Mouse (Mus musculus): ENCODE measurements around the gene Gm28230. TPM values are rescaled to one million over a fixed set of nuclear protein-coding genes. Genes with fewer than 3 reads are reported as not detected.

The Gm28230 gene
- total RNA-seq, 2 experiments from 2014 or later: 1.6 to 2.8 TPM

DNA sequence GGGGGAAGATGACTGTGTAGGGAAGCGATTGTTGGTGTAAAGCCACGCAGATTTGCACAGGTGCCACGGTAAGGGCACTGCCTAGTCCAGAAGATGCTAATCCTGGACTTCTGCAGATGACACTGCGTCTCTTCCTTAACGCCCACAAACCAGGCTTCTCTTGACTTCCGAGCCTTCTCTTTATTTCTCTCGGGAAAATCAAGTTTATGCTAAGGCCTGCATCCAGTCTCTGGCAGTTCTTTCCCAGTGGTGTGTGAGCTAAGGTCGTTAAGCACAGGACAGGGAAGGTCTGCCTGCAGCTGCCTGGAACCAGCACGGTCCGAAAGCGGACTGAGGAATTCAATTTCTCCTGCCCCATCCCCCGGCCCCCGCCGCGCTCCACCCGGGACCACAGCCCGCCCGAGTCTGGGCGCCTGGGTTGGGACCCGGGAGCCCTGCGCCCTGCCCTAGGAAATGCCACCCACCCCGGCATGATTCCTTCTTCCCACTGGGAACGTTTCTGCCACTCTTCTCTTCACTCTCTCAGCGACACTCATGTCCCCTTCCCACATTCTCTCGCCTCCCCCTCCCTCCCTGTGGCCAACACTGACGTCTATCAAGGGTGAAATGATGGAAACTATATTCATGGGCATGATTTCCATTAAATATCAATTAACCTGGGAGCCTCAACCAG lies 22.7 kb upstream of the Gm28230 start:
- DNase-seq (ENCODE audit: low spot score in 2 of 2): no peak

DNA sequence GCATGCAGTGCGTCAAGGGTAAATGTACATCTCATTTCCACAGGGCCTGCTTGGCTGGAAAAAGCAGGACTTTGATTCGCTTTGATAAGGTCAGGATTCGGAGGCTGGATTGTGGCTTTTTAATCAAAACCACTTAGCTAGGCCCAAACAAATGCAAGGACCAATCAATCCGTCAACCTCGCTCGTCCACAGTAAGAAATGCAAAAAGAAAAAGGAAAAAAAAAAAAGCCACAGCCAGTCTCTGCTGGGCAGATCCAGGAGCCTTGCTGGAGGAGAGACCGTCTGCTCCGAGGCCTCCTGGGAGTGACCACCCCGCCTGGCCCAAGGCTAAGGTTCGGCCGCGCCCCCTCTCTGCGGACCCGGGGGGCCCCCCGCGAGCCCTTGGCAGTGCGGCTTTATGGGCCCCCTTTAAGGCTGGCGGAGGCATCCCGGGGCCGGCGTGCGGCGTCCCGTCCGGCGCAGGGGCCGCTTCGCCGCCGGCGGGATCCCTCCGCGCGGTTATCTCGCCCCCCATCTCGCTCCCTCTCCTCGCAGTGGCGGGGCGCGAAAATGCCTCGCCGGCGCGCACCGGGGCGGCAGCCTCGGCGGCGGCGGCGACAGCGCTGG lies 22.0 kb upstream of the Gm28230 start, which contains the start of gene Hoxd8:
TSS of gene Hoxd8 (plus strand) at position 223 of the 606 bp plus-strand sequence.
- peak; percentile 78 to 83 for DNase-seq (ENCODE audit: low spot score in 2 of 2)

DNA sequence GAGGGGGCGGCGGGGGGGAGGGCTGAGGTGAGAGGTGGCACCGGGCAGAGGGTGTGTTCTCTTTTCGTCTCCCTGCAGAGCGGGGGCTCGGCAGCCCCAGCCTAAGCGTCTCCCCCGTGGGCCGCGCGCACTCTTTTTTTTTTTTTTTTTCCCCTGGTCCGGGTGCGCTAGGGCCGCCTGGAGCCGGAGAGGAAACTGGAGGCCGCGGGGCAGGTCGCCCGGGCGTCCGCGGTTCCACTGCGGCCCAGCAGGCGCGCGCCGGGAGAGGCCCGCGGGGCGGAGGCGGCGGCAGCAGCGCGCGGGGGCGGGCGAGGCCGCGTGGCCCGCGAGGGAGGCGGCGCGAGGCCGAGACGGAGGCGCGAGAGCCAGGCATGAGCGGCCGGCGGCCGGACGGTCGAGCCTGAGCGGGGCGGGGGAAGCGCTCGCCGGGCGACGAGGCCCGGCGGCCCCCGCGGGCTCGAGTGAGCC lies 21.5 kb upstream of the Gm28230 start:
- peak; percentile 66 to 67 for DNase-seq (ENCODE audit: low spot score in 2 of 2)

DNA sequence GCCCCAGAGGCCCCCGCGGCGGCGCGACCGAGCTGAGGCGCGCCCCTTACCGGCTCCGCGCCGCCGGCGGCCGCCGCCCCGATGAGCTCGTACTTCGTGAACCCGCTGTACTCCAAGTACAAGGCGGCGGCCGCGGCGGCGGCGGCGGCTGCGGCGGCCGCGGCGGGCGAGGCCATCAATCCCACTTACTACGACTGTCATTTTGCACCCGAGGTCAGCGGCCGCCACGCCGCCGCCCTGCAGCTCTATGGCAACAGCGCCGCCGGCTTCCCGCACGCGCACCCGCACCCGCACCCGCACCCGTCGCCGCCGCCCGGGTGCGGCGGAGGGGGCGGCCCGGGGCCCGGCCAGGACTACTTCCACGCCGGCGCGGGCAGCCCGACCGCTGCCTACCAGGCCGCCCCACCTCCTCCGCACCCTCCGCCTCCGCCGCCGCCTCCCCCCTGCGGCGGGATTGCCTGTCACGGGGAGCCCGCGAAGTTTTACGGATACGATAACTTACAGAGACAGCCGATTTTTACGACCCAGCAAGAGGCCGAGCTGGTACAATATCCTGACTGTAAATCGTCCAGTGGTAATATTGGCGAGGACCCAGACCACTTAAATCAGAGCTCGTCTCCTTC lies 20.9 kb upstream of the Gm28230 start:
- DNase-seq (ENCODE audit: low spot score in 2 of 2): peak; percentile 69 to 76

- DNase-seq (ENCODE audit: low spot score in 2 of 2): no peak
These were observed 20.1 kb upstream of the Gm28230 start for GRCm38 (mm10) chr2:74706393-74706960.

GRCm38 (mm10) chr2:74707599-74707998 lies 18.9 kb upstream of the Gm28230 start:
- DNase-seq (ENCODE audit: low spot score in 2 of 2): no peak

DNA sequence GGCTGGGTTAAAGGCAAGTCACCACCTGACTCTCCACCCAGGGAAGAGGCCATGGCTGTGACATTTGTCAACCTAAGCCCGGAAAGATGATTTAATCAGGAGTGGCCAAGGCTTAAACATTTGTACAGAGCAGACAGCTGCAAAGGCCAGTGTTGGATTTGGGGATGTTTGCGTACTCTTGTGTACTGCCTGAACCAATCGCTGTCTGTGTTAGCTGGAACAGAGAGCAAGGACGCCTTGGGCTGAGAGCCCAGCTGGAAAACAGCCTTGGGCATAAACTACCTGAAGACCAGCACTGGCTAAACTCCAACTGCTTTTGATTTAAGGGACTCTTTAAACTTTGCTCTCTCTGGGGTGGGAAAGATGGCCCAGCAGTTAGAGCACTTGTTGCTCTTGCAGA lies 17.9 kb upstream of the Gm28230 start:
- DNase-seq (ENCODE audit: low spot score in 2 of 2): no peak

DNA sequence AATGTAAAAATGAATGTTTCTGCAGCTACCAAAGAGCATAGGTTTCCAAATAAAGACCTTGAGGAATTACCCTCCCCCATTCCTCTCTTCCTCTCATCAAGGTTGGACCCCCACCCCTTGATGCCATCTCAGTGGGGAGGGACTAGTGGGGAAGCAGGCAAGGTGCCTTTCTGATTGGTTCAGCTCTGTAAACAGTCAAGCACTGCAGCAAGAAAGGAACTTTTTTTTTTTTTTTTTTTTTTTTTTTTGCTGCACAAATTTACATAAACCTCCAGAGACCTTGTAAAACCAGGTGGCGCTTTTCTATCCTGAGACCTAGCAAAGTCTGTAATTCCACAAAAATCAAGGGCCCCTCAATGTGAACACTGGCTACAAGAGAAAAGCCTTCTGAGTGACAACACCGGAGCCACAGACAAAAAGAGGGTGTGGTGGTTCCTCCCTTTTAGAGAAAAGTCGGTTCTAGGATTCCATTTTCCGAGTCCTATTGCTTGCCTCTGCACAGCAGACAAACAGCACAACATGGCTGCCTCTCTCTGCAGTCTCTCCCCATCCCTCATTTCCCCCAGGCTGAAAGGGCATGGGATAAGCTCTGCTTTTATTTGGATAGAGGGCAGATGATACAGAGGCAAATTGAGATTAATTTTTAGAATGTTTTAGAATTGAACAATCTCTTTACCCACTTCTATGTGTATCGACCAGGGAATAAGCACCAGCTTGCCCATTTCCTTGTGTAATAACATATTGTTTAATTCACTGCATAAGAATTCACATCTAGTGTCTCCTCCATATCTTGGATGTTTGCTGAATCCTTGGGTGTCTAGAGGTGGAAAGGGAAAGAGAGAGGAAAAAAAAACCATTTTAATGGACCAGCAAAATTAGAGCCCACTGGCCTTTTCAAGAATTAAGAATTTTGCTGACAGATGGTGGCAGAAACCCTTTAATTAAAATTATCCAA lies 16.8 kb upstream of the Gm28230 start:
- DNase-seq (ENCODE audit: low spot score in 2 of 2): no peak

GRCm38 (mm10) chr2:74710929-74711543 lies 15.5 kb upstream of the Gm28230 start:
- no peak for DNase-seq (ENCODE audit: low spot score in 2 of 2)

DNA sequence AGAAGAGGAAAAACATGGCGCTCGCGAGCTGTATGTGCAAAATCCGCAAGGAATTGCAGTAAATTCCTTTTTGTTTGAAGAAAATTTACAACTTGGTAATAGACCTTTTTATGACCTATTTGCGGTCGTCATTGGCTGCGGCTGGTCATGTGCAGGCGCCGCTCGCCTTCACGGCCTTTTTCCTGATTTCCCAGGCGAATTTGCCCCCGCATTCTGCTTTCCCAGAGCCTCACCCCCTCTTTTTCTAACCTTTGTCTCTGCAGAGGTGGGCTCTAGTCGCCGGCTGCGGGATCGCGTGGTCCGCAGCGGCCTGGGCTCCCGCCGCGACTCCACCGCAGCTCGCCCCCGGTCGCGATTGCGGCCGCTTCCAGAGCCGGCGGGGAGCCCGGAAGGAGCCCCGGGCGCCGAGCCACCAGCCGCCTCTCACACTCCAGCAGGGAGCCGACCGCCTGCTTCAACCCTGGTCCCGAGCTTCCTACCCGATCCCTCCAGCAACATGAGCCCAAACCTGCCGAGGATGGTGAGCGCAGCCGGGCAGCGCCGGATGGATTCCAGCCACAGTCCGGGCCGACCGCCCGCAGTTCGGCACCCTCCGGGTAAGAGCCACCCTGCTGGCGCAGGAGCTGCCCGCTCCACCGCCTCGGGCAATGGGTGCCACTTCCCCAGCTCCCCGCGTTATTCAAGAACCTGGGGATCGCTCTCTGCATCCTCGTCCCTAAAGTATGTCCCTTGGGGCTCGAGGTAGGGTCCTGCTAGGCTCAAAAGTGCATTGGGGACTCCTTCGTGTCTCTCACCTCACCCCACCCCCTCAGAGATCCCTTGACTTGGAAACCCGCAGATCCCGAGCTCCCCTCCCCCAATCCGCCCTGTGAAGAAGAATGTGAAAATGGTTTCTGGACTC lies 14.6 kb upstream of the Gm28230 start, which contains the start of the genes Hoxd3 and Hoxd4:
TSS of gene Hoxd3 (plus strand) at position 207 of the 901 bp plus-strand sequence.
TSS of gene Hoxd4 (plus strand) at position 209 of the 901 bp plus-strand sequence.
- peak; percentile 58 to 79 for DNase-seq (ENCODE audit: low spot score in 2 of 2)

- DNase-seq (ENCODE audit: low spot score in 2 of 2): no peak
These were observed 13.0 kb upstream of the Gm28230 start for GRCm38 (mm10) chr2:74713239-74714150.

DNA sequence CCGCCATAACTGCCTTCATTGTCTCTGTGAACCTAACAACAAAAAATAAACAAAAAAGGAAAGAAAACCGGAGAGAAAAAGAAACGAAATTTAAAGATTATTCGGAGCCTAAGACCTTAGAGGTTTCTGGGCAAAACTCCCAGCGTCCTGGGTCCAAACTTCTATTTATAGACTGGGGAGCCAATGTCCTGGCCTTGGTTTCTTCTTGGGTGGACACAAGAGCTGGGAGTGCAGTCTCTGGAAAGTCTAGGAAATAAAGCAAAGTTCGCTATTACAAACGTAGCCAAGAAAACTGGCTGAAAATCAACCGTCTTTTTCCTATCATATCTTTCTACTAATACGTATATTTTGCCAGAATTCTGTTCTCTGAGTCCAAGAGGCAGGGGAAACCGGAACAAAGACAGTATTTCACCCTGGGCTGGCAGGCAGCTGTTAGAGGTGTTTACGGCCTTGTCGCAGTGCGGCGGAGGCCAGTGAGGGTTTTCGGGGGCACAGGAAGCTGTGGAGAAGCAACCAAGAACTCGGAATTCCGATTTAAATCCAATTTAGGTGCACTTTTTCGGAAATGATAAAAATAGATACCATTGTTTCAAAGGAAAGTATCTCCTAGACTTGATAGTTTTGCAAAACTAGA lies 12.3 kb upstream of the Gm28230 start:
- DNase-seq (ENCODE audit: low spot score in 2 of 2): no peak

GRCm38 (mm10) chr2:74714881-74715280 lies 11.6 kb upstream of the Gm28230 start:
- peak in 1 of 2 experiments; percentile 59 for DNase-seq (ENCODE audit: low spot score in 2 of 2)

- peak; percentile 93 to 95 for DNase-seq (ENCODE audit: low spot score in 2 of 2)
These were observed 10.9 kb upstream of the Gm28230 start for GRCm38 (mm10) chr2:74715504-74716241.

GRCm38 (mm10) chr2:74720384-74720783 lies 6.1 kb upstream of the Gm28230 start:
- no peak for DNase-seq (ENCODE audit: low spot score in 2 of 2)

- DNase-seq (ENCODE audit: low spot score in 2 of 2): no peak
These were observed 5.5 kb upstream of the Gm28230 start for GRCm38 (mm10) chr2:74720955-74721491.
